Mouse (Mus musculus): Measurements from ENCODE around the gene Zfr2. TPM values are rescaled to one million over a fixed set of nuclear protein-coding genes. Genes with fewer than 3 reads are reported as not detected.

The Zfr2 gene
- polyA plus RNA-seq, 1 experiment from 2014 or later = 31.0 TPM

- H3K27me3 ChIP-seq (ENCODE audit: control insufficient read depth, insufficient read depth, low read depth, low read length) = peaks cover 22% of the 10 kb centered on the region
- peak overlapping the region; percentile 98 for H3K4me2 ChIP-seq (ENCODE audit: low read length)
- ATAC-seq = peak; percentile 87
- H3K36me3 ChIP-seq (ENCODE audit: control insufficient read depth, insufficient read depth, low read length) = peaks cover 16% of the 10 kb centered on the region
- WGBS = 1% methylated on average over 61 of the region's 93 CpGs
- H3K27ac ChIP-seq (ENCODE audit: low read length) = peak overlapping the region; percentile 96
- peak overlapping the region; percentile 84 for H3K9ac ChIP-seq (ENCODE audit: low read depth, low read length)
- peaks cover 21% of the 10 kb centered on the region for H3K4me1 ChIP-seq (ENCODE audit: control insufficient read depth, insufficient read depth, low read length)
- peak overlapping the region; percentile 59 for H3K4me3 ChIP-seq (ENCODE audit: low read depth, low read length)
- no peaks in the 10 kb centered on the region for H3K9me3 ChIP-seq (replicated peaks; ENCODE audit: control insufficient read depth, low read length, poor library complexity, severe bottlenecking)
These were observed 40.5 kb upstream of the Zfr2 start for GRCm38 (mm10) chr10:81192270-81192967.

- peaks cover 22% of the 10 kb centered on the region for H3K27me3 ChIP-seq (ENCODE audit: control insufficient read depth, insufficient read depth, low read depth, low read length)
- WGBS = 2% methylated on average over 19 of the region's 19 CpGs
These were observed 39.9 kb upstream of the Zfr2 start for GRCm38 (mm10) chr10:81192968-81193501.

DNA sequence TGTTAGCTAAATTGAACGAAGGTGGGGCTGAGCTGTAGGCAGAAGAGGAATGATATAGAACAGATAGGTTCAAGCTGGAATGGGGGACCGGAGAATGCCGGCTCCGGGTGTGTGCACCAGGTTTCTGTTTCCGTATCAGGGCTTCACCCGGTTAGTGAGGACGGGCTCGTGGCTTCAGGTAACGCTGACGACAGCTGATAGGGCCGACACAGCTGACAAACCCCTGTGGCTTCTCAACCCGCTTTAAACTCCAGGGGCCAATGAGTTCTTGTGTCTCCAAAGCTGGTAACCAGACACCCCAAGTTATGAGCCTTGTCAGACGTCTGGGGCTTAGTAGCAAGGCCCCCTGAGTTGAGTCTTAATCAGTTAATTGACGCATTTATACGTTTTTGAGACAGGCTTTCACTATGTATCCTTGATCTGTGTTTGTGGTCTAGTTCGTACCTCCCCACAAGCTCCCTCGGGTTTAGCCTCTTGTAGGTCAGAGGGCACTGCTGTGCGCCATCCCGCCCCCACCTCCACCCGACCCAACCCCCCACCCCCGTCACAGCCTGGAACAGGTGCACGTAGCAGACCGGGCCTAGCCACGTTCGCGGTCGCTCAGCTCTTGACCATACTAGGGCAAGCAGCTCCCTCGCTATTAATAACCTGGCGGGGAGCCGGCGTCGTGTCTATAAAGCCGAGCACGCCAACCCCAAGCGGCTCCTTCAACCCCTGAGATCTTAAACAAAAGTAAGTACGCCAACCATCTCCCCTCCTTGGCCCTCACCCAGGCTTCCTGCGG is 38.8 kb upstream of the Zfr2 start:
- Histone ChIP-seq H3K9me3 (replicated peaks; ENCODE audit: control insufficient read depth, low read length, poor library complexity, severe bottlenecking) (no peaks in the 10 kb centered on the region), H3K27ac (ENCODE audit: low read length) (no peak overlapping the region), H3K27me3 (ENCODE audit: control insufficient read depth, insufficient read depth, low read depth, low read length) (peaks cover 22% of the 10 kb centered on the region), H3K4me2 (ENCODE audit: low read length) (no peak overlapping the region), H3K9ac (ENCODE audit: low read depth, low read length) (peak overlapping the region; percentile 21; the same call in 1 of the 2 replicates), H3K36me3 (ENCODE audit: control insufficient read depth, insufficient read depth, low read length) (peaks cover 12% of the 10 kb centered on the region), H3K4me1 (ENCODE audit: control insufficient read depth, insufficient read depth, low read length) (peaks cover 21% of the 10 kb centered on the region), H3K4me3 (ENCODE audit: low read depth, low read length) (no peak overlapping the region)
- WGBS = 13% methylated on average over 36 of the region's 37 CpGs
- ATAC-seq = no peak

More at GRCm38 (mm10) chr10:81192968-81193501, 39.9 kb upstream of the Zfr2 start:
- peak overlapping the region; percentile 96 for H3K27ac ChIP-seq (ENCODE audit: low read length)
- H3K4me3 ChIP-seq (ENCODE audit: low read depth, low read length) = peak overlapping the region; percentile 59
- H3K4me2 ChIP-seq (ENCODE audit: low read length) = peak overlapping the region; percentile 98
- H3K9me3 ChIP-seq (replicated peaks; ENCODE audit: control insufficient read depth, low read length, poor library complexity, severe bottlenecking) = no peaks in the 10 kb centered on the region
- H3K36me3 ChIP-seq (ENCODE audit: control insufficient read depth, insufficient read depth, low read length) = peaks cover 16% of the 10 kb centered on the region
- H3K4me1 ChIP-seq (ENCODE audit: control insufficient read depth, insufficient read depth, low read length) = peaks cover 21% of the 10 kb centered on the region
- ATAC-seq = peak; percentile 47
- peak overlapping the region; percentile 84 for H3K9ac ChIP-seq (ENCODE audit: low read depth, low read length)

GRCm38 (mm10) chr10:81195300-81195699 is 37.7 kb upstream of the Zfr2 start:
- peaks cover 21% of the 10 kb centered on the region for H3K4me1 ChIP-seq (ENCODE audit: control insufficient read depth, insufficient read depth, low read length)
- 69% methylated on average over 4 of the region's 4 CpGs for WGBS
- H3K9ac ChIP-seq (ENCODE audit: low read depth, low read length) = no peak overlapping the region
- no peak overlapping the region for H3K4me3 ChIP-seq (ENCODE audit: low read depth, low read length)
- H3K36me3 ChIP-seq (ENCODE audit: control insufficient read depth, insufficient read depth, low read length) = peaks cover 6% of the 10 kb centered on the region
- no peak overlapping the region for H3K4me2 ChIP-seq (ENCODE audit: low read length)
- no peaks in the 10 kb centered on the region for H3K9me3 ChIP-seq (replicated peaks; ENCODE audit: control insufficient read depth, low read length, poor library complexity, severe bottlenecking)
- ATAC-seq = no peak
- H3K27me3 ChIP-seq (ENCODE audit: control insufficient read depth, insufficient read depth, low read depth, low read length) = peaks cover 22% of the 10 kb centered on the region
- no peak overlapping the region for H3K27ac ChIP-seq (ENCODE audit: low read length)

- Histone ChIP-seq H3K9ac (ENCODE audit: low read depth, low read length) (no peak overlapping the region), H3K27me3 (ENCODE audit: control insufficient read depth, insufficient read depth, low read depth, low read length) (peaks cover 22% of the 10 kb centered on the region), H3K4me3 (ENCODE audit: low read depth, low read length) (no peak overlapping the region), H3K4me2 (ENCODE audit: low read length) (no peak overlapping the region), H3K27ac (ENCODE audit: low read length) (no peak overlapping the region), H3K9me3 (replicated peaks; ENCODE audit: control insufficient read depth, low read length, poor library complexity, severe bottlenecking) (no peaks in the 10 kb centered on the region), H3K4me1 (ENCODE audit: control insufficient read depth, insufficient read depth, low read length) (peaks cover 19% of the 10 kb centered on the region), H3K36me3 (ENCODE audit: control insufficient read depth, insufficient read depth, low read length) (no peaks in the 10 kb centered on the region)
- 69% methylated on average over 11 of the region's 11 CpGs for WGBS
- ATAC-seq = no peak
These were observed 36.4 kb upstream of the Zfr2 start for GRCm38 (mm10) chr10:81196470-81197065.

DNA sequence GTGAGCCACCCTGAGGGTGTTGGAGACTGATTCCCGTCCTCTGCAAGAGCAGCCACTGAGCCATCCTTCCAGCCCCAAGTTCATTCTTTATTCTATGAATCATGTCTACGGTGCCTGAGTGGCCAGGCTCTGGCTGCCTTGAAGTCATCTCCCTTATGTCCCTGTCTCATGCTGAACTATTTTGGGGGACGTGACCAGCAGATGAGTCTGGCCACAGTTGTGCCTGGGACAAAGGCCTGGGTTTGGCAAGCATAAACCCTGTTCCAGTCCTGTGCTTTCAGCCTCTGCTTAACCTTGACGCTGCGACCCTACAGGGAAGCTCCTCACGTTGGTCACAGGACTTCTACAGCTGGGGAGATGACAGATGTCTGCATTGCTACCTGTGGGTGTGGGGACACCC is 35.6 kb upstream of the Zfr2 start:
- WGBS = 57% methylated on average over 6 of the region's 6 CpGs
- no peak overlapping the region for H3K27ac ChIP-seq (ENCODE audit: low read length)
- H3K4me3 ChIP-seq (ENCODE audit: low read depth, low read length) = no peak overlapping the region
- peaks cover 13% of the 10 kb centered on the region for H3K4me1 ChIP-seq (ENCODE audit: control insufficient read depth, insufficient read depth, low read length)
- H3K9ac ChIP-seq (ENCODE audit: low read depth, low read length) = no peak overlapping the region
- H3K36me3 ChIP-seq (ENCODE audit: control insufficient read depth, insufficient read depth, low read length) = no peaks in the 10 kb centered on the region
- H3K27me3 ChIP-seq (ENCODE audit: control insufficient read depth, insufficient read depth, low read depth, low read length) = peaks cover 22% of the 10 kb centered on the region
- no peaks in the 10 kb centered on the region for H3K9me3 ChIP-seq (replicated peaks; ENCODE audit: control insufficient read depth, low read length, poor library complexity, severe bottlenecking)
- ATAC-seq = no peak
- no peak overlapping the region for H3K4me2 ChIP-seq (ENCODE audit: low read length)

GRCm38 (mm10) chr10:81198230-81198629 is 34.7 kb upstream of the Zfr2 start:
- Histone ChIP-seq H3K27ac (ENCODE audit: low read length) (no peak overlapping the region), H3K27me3 (ENCODE audit: control insufficient read depth, insufficient read depth, low read depth, low read length) (peaks cover 22% of the 10 kb centered on the region), H3K4me2 (ENCODE audit: low read length) (no peak overlapping the region), H3K9ac (ENCODE audit: low read depth, low read length) (no peak overlapping the region), H3K9me3 (replicated peaks; ENCODE audit: control insufficient read depth, low read length, poor library complexity, severe bottlenecking) (no peaks in the 10 kb centered on the region), H3K4me3 (ENCODE audit: low read depth, low read length) (no peak overlapping the region), H3K36me3 (ENCODE audit: control insufficient read depth, insufficient read depth, low read length) (no peaks in the 10 kb centered on the region), H3K4me1 (ENCODE audit: control insufficient read depth, insufficient read depth, low read length) (peaks cover 10% of the 10 kb centered on the region)
- ATAC-seq = no peak
- 2% methylated on average over 9 of the region's 9 CpGs for WGBS

DNA sequence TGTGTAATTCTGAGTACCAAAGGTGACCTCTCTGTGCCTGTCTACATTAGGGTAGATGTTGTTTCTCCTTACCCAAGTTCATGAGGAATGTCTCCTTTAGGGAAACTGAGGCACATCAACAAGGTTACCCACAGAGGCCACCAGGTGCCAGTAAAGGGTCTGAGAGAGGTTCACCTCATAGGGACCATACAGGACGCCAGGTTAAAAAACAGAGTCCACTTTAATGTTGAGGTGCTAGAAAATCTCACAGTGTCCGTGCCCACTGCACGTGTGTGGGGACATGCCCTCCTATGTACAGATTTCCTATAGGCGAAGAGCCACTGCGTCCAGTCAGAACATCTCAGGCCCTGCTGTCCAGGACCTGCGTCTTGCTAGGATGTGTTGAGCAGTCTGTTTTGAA is 34.0 kb upstream of the Zfr2 start:
- H3K4me1 ChIP-seq (ENCODE audit: control insufficient read depth, insufficient read depth, low read length) = peaks cover 4% of the 10 kb centered on the region
- no peak overlapping the region for H3K27ac ChIP-seq (ENCODE audit: low read length)
- 78% methylated on average over 6 of the region's 6 CpGs for WGBS
- H3K4me2 ChIP-seq (ENCODE audit: low read length) = no peak overlapping the region
- no peak for ATAC-seq
- H3K9me3 ChIP-seq (replicated peaks; ENCODE audit: control insufficient read depth, low read length, poor library complexity, severe bottlenecking) = no peaks in the 10 kb centered on the region
- H3K27me3 ChIP-seq (ENCODE audit: control insufficient read depth, insufficient read depth, low read depth, low read length) = peaks cover 22% of the 10 kb centered on the region
- H3K9ac ChIP-seq (ENCODE audit: low read depth, low read length) = no peak overlapping the region
- H3K4me3 ChIP-seq (ENCODE audit: low read depth, low read length) = no peak overlapping the region
- no peaks in the 10 kb centered on the region for H3K36me3 ChIP-seq (ENCODE audit: control insufficient read depth, insufficient read depth, low read length)
